Mouse (Mus musculus) lung, embryonic 16.5 days (tissue): ENCODE measurements around the gene Ipo5. TPM values are rescaled to one million over a fixed set of nuclear protein-coding genes. Genes with fewer than 3 reads are reported as not detected.
A peak's percentile ranks its signal among the peaks of the same experiment; 100 is the strongest.

Experiments
- ATAC-seq: fragments of 200-750 bp; cut with Nextera tagmentation; 2 replicates; pipeline ENCODE4 v1.8.0; 2017; ENCODE audit warnings: low read depth, mild to moderate bottlenecking, moderate library complexity
- H3K27ac ChIP-seq: fragments of 300-500 bp; sonication (generic); 2 replicates; pipeline ENCODE4 v1.5.1; 2014; ENCODE audit warnings: mild to moderate bottlenecking, control low read depth, low read length
- H3K27me3 ChIP-seq: fragments of 300-500 bp; sonication (generic); 2 replicates; pipeline ENCODE4 v1.6.1; 2014; ENCODE audit warnings: low read depth, low read length, mixed read lengths; ENCODE audit not compliant: control insufficient read depth, insufficient read depth
- H3K36me3 ChIP-seq: fragments of 300-500 bp; sonication (generic); 2 replicates; pipeline ENCODE4 v1.6.1; 2014; ENCODE audit warnings: low read length; ENCODE audit not compliant: control insufficient read depth, insufficient read depth
- H3K4me1 ChIP-seq: fragments of 300-500 bp; sonication (generic); replicated peaks from 2 replicates; pipeline ENCODE4 v1.6.1; 2014; ENCODE audit warnings: low read length, mixed read lengths; ENCODE audit not compliant: control insufficient read depth, insufficient read depth
- H3K4me2 ChIP-seq: fragments of 300-500 bp; sonication (generic); 2 replicates; pipeline ENCODE4 v1.6.1; 2014; ENCODE audit warnings: low read depth, low read length, control low read depth
- H3K4me3 ChIP-seq: fragments of 300-500 bp; sonication (generic); 2 replicates; pipeline ENCODE4 v1.5.1; 2014; ENCODE audit warnings: mild to moderate bottlenecking, low read length, control low read depth
- H3K9ac ChIP-seq: fragments of 300-500 bp; sonication (generic); 2 replicates; pipeline ENCODE4 v1.6.1; 2014; ENCODE audit warnings: low read length, control low read depth
- H3K9me3 ChIP-seq: fragments of 300-500 bp; sonication (generic); 2 replicates; pipeline ENCODE4 v1.6.1; 2016; ENCODE audit warnings: low read length; ENCODE audit not compliant: control insufficient read depth
- WGBS: fragments of 180-500 bp; shearing (Covaris S2); extraction: QIAGEN DNeasy Blood & Tissue Kit; methylation state at CpG from one replicate; pipeline ENCODE4 v1.1.7; 2014; 5-methylcytosine and 5-hydroxymethylcytosine counted together
- polyA plus RNA-seq: library from polyadenylated mRNA; unstranded; fragments of >200 nt; fragmentation: Nextera tagmentation; extraction: Ambion mirVana; gene quantifications from 2 replicates; pipeline ENCODE4 v1.2.1, GENCODE M21; 2015

The Ipo5 gene
- polyA plus RNA-seq, 1 experiment from 2014 or later, result 78.9 TPM

DNA sequence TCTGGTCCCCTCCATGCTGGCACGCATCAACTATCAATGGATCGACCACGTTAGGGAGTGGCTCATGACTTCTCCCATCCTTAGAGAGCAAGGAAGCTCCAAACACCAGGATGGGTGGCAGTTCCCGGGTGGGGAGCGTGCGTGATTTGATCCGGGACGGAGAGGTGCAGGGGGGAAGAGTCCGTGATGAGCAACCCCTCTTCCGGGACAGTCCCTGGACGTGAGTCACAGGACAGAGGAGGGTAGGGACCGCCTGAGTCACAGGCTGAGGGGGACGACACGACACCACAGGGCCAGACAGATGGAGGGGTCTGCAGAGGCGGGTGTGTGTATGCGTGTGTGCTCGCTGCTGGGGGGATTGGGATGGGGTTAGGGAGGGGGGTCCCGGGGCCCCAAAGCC is 704 bp upstream of the Ipo5 start:
- H3K9ac ChIP-seq, result peak overlapping the region; percentile 86
- ATAC-seq, result peak; percentile 70
- H3K36me3 ChIP-seq, result no peaks in the 10 kb centered on the region
- peak overlapping the region; percentile 70 for H3K27ac ChIP-seq
- H3K9me3 ChIP-seq, result no peaks in the 10 kb centered on the region
- H3K4me3 ChIP-seq, result peak overlapping the region; percentile 91
- H3K27me3 ChIP-seq, result no peaks in the 10 kb centered on the region
- H3K4me2 ChIP-seq, result peak overlapping the region; percentile 98
- under 1% methylated on average over 17 of the region's 18 CpGs for WGBS
- peaks cover 17% of the 10 kb centered on the region for H3K4me1 ChIP-seq

DNA sequence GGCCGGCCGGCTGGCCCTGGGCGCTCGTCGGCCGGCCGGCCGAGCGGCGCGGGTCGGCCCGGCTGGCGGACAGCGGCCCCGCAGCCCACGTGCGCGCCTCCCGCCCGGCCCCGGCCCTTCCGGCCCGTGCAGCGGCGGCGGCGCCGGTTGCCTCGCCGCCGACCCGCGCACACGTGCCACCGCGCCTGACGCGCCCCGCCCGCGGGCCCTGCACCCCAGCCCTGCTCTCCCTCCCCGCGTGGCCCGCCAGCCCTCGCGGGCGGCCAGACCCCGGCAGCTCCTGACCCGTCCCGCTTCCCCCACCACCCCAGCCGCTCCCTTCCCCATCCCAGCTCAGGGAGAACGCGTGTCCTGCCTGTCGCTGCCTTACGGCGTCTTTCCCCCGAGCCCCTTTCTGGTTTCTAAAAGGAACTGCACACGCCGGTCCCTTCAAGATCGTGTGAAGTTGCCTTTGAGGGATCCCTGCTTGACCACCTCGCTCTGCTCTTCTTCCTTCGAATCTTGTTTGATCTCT is 421 bp downstream of the Ipo5 start:
- Histone ChIP-seq H3K4me1 (peaks cover 17% of the 10 kb centered on the region), H3K9me3 (no peaks in the 10 kb centered on the region), H3K36me3 (no peaks in the 10 kb centered on the region), H3K27ac (peak overlapping the region; percentile 94), H3K4me3 (peak overlapping the region; percentile 91), H3K27me3 (no peaks in the 10 kb centered on the region), H3K9ac (peak overlapping the region; percentile 87), H3K4me2 (peak overlapping the region; percentile 80)
- ATAC-seq, result peak; percentile 29
- 0% methylated on average over 38 of the region's 63 CpGs for WGBS

DNA sequence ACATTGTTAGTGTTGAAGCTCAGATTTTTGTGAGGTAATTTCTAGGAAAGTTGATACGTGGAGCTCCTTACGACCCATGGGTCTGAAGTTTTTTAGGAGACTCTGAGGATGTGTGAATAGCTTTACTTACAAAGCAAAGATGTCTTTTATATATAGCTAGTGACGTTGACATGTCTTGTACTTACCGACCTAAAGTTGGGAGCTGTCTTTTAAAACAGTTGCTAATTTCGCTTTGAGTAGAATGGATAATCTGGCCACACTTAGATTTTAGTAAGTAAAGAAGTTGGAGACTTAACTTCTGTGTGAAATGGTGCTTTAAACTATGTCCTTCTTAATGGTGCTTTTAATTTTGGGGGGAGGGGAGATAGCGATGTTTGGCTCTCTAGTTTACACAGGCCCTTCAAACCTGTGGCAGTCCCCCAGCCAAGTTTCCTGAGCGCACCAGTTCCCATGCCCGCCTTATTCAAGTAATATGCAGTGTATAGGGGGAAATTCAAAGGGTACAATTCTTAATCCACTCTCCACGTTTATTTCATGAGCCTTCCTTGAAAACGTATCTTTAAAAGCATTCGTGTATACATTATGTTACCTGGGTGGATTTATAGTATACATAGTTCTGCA is 1.2 kb downstream of the Ipo5 start:
- Histone ChIP-seq H3K36me3 (0 out of 2 replicates have a peak, but pooled peaks cover under 1% of the 10 kb centered on the region), H3K9ac (peak overlapping the region; percentile 87), H3K27ac (peak overlapping the region; percentile 94), H3K9me3 (no peaks in the 10 kb centered on the region), H3K4me1 (peaks cover 17% of the 10 kb centered on the region), H3K4me2 (peak overlapping the region; percentile 80), H3K4me3 (peak overlapping the region; percentile 91), H3K27me3 (no peaks in the 10 kb centered on the region)
- 7% methylated on average over 11 of the region's 11 CpGs for WGBS
- no peak for ATAC-seq

- 36% methylated on average over 7 of the region's 7 CpGs for WGBS
- H3K4me3 ChIP-seq, result peak overlapping the region; percentile 91
- H3K36me3 ChIP-seq, result peaks cover 3% of the 10 kb centered on the region; the same call in 1 of the 2 replicates
- no peaks in the 10 kb centered on the region for H3K27me3 ChIP-seq
- 0 out of 2 replicates have a peak overlapping the region, but pooled peaks have one; percentile 41 for H3K9ac ChIP-seq
- peak overlapping the region; percentile 80 for H3K4me2 ChIP-seq
- no peaks in the 10 kb centered on the region for H3K9me3 ChIP-seq
- H3K4me1 ChIP-seq, result peaks cover 17% of the 10 kb centered on the region
- ATAC-seq, result no peak
- no peak overlapping the region for H3K27ac ChIP-seq
Observed at GRCm38 (mm10) chr14:120912916-120913315, 1.9 kb downstream of the Ipo5 start.

GRCm38 (mm10) chr14:120921805-120922204 is 10.8 kb downstream of the Ipo5 start:
- Histone ChIP-seq H3K27ac (no peak overlapping the region), H3K27me3 (no peaks in the 10 kb centered on the region), H3K4me1 (no peaks in the 10 kb centered on the region), H3K9me3 (no peaks in the 10 kb centered on the region), H3K9ac (no peak overlapping the region), H3K4me2 (no peak overlapping the region), H3K36me3 (peaks cover 55% of the 10 kb centered on the region), H3K4me3 (no peak overlapping the region)
- no peak for ATAC-seq
- 80% methylated on average over 4 of the region's 4 CpGs for WGBS

GRCm38 (mm10) chr14:120924044-120924443 is 13.0 kb downstream of the Ipo5 start:
- H3K4me1 ChIP-seq, result no peaks in the 10 kb centered on the region
- H3K9ac ChIP-seq, result no peak overlapping the region
- H3K4me3 ChIP-seq, result no peak overlapping the region
- no peaks in the 10 kb centered on the region for H3K27me3 ChIP-seq
- no peak overlapping the region for H3K4me2 ChIP-seq
- no peak overlapping the region for H3K27ac ChIP-seq
- H3K36me3 ChIP-seq, result peaks cover 48% of the 10 kb centered on the region
- ATAC-seq, result no peak
- WGBS, result 81% methylated on average over 4 of the region's 4 CpGs
- no peaks in the 10 kb centered on the region for H3K9me3 ChIP-seq

DNA sequence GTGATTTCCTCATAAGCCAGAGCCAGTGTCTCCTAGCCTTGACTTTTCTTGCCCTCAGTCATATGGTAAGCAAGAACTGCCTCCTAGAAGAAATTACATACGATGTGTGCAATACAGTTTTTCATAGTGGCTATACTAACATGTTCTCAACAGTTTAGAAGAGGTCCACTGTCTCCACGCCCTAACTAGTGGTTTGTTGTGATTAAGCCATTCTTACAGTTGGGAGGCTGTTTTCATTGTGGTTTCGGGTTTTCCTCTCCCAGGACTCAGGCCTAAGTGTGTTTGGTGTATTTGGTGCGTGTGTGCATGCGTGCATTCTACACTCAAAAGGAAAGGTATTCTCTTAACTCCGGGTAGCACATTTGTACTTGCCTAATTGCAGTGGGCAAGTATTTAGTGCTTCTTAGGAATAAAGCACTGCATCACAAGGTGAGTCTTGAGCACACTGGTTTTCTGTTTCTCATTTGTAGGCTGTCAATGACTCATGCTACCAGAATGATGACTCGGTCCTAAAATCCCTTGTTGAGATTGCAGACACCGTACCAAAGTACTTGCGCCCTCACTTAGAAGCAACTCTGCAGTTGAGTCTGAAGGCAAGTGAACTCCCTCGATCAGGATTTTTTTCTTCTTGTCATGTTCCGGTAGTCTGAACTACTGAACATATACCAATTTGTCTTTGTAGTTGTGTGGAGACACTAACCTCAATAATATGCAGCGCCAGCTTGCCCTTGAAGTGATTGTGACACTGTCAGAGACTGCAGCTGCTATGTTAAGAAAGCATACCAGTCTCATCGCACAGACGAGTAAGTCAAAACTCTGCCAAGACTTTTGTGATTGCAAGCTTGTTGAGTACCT is 14.9 kb downstream of the Ipo5 start:
- H3K4me1 ChIP-seq, result no peaks in the 10 kb centered on the region
- H3K9ac ChIP-seq, result no peak overlapping the region
- 91% methylated on average over 14 of the region's 14 CpGs for WGBS
- H3K9me3 ChIP-seq, result no peaks in the 10 kb centered on the region
- no peak for ATAC-seq
- no peaks in the 10 kb centered on the region for H3K27me3 ChIP-seq
- H3K27ac ChIP-seq, result no peak overlapping the region
- no peak overlapping the region for H3K4me2 ChIP-seq
- H3K36me3 ChIP-seq, result peaks cover 39% of the 10 kb centered on the region
- H3K4me3 ChIP-seq, result no peak overlapping the region

- H3K9me3 ChIP-seq, result no peaks in the 10 kb centered on the region
- peaks cover 29% of the 10 kb centered on the region for H3K36me3 ChIP-seq
Observed at GRCm38 (mm10) chr14:120931236-120931635, 20.2 kb downstream of the Ipo5 start.

GRCm38 (mm10) chr14:120933624-120934023 is 22.6 kb downstream of the Ipo5 start:
- H3K27me3 ChIP-seq, result no peaks in the 10 kb centered on the region
- no peak overlapping the region for H3K4me3 ChIP-seq
- peaks cover 34% of the 10 kb centered on the region for H3K36me3 ChIP-seq
- ATAC-seq, result no peak
- no peak overlapping the region for H3K27ac ChIP-seq
- no peak overlapping the region for H3K4me2 ChIP-seq
- H3K9me3 ChIP-seq, result no peaks in the 10 kb centered on the region
- WGBS, result 90% methylated on average over 8 of the region's 8 CpGs
- peaks cover 5% of the 10 kb centered on the region; the same call in 1 of the 2 replicates for H3K4me1 ChIP-seq
- H3K9ac ChIP-seq, result no peak overlapping the region

More at GRCm38 (mm10) chr14:120931236-120931635, 20.2 kb downstream of the Ipo5 start:
- Histone ChIP-seq H3K27me3 (no peaks in the 10 kb centered on the region), H3K27ac (no peak overlapping the region), H3K4me1 (no peaks in the 10 kb centered on the region), H3K9ac (no peak overlapping the region), H3K4me2 (no peak overlapping the region), H3K4me3 (no peak overlapping the region)
- WGBS, result 72% methylated on average over 4 of the region's 4 CpGs
- ATAC-seq, result no peak
